Mouse (Mus musculus): ENCODE measurements at regions not wholly inside any gene's neighbourhood (a gene's known extent, or its start where the extent isn't known, plus 50 kb on each side); places are given as distances from the start of the nearest gene placed in this dataset.

DNA sequence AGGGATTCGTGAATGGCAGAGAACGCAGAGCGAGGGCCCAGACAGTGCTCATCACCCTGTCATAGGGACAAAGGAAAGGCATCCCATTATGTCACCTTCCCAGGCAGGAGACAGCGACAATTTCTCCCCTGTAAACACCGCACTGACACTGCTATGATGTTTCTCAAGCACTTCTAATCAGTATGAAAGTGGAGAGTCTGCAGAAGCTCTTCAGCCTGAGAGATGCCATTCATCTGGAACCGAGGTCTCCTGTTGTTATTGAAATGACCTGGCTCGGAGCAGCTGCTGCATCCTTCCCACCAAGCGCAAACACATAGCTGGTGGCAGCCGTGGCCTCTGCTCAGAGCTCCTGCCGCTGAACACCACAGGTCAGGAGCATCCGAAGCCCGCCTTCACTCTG lies 380.5 kb upstream of the Smim15 start:
- ATAC-seq (ENCODE audit: insufficient read depth), result no peak
- WGBS, result 30% methylated on average over 12 of the region's 12 CpGs
- no peak overlapping the region for H3K4me3 ChIP-seq (ENCODE audit: low read depth, low read length)
- H3K36me3 ChIP-seq (ENCODE audit: insufficient read depth), result no peaks in the 10 kb centered on the region
- H3K4me2 ChIP-seq, result no peak overlapping the region
- H3K9me3 ChIP-seq (ENCODE audit: low read depth, low read length), result no peaks in the 10 kb centered on the region
- no peak for DNase-seq
- H3K4me1 ChIP-seq (ENCODE audit: insufficient read depth), result no peaks in the 10 kb centered on the region
- TF ChIP-seq CTCF (IDR thresholded peaks at IDR 0.05; ENCODE audit: low read depth), result no peak
- no peak overlapping the region for H3K9ac ChIP-seq
- no peak overlapping the region for H3K27ac ChIP-seq (ENCODE audit: low read depth)
- H3K27me3 ChIP-seq (ENCODE audit: insufficient read depth, low read length), result no peaks in the 10 kb centered on the region

DNA sequence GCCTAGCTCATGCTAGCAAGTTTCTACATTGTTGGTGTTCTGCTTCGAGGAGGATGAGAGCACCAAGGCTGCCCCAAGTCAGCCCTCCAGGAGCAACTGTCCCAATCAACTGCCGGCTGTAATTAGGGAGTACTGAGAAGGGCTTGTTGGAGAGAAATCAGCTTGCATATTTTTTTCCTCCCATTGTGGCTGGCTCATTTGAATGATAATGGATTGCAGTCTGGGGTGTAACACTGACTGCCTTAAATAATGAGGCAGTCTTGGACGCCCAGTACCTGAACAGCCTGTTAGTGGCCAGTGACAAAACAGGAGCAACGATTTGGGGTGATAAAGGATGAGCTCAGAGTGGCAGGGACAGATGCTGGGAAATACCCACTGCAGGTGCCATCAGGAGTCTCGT lies 382.8 kb upstream of the Smim15 start:
- no peaks in the 10 kb centered on the region for H3K27me3 ChIP-seq (ENCODE audit: insufficient read depth, low read length)
- H3K36me3 ChIP-seq (ENCODE audit: insufficient read depth), result no peaks in the 10 kb centered on the region
- H3K4me2 ChIP-seq, result no peak overlapping the region
- DNase-seq (no peak), ATAC-seq (ENCODE audit: insufficient read depth) (no peak)
- 36% methylated on average over 5 of the region's 5 CpGs for WGBS
- H3K9ac ChIP-seq, result no peak overlapping the region
- no peak overlapping the region for H3K4me3 ChIP-seq (ENCODE audit: low read depth, low read length)
- H3K9me3 ChIP-seq (ENCODE audit: low read depth, low read length), result no peaks in the 10 kb centered on the region
- H3K27ac ChIP-seq (ENCODE audit: low read depth), result no peak overlapping the region
- no peak for TF ChIP-seq CTCF (IDR thresholded peaks at IDR 0.05; ENCODE audit: low read depth)
- no peaks in the 10 kb centered on the region for H3K4me1 ChIP-seq (ENCODE audit: insufficient read depth)

DNA sequence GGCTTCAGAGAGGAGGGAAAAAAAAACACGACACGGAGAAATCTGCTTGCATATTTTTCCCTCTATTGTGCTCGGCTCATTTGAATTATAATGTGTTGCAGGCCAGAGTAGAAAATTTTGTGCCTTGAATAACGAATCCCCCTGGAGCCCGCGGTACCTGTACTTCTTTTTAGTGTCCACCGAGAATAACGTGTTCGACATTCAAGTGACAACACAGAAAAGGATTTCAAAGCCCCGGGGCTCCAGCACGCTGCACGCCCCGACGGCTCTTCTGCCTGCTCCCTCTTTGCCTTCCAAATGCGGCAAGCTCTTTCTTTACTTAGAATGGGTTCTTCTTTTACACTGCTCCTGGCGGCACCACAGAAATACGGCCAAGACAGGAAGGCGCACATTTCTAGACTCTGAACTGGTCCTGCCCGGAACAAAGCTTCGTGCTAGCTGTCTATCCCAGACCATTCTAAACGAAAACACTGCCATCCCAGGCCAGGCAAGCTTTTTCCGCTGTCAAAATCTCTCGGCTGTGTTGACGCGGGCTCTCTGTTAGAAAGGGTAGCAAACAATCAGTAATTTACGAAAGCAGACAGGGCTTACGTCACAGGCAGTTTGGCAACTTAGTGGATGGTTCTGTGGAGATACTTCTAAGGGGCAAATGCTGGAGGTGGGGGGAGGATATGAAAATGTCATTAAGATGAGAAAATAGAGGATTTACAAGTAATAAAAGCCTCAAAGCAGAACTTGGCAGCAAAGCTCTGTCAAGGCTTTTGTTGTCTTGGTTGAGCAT lies 398.2 kb upstream of the Smim15 start:
- H3K27ac ChIP-seq (ENCODE audit: low read depth), result no peak overlapping the region
- ATAC-seq (ENCODE audit: insufficient read depth) (0 out of 2 replicates have a peak, but pooled peaks have one; percentile 45), DNase-seq (peak; percentile 68)
- no peaks in the 10 kb centered on the region for H3K9me3 ChIP-seq (ENCODE audit: low read depth, low read length)
- WGBS, result 4% methylated on average over 27 of the region's 27 CpGs
- TF ChIP-seq CTCF (IDR thresholded peaks at IDR 0.05; ENCODE audit: low read depth), result no peak; the same call in 1 of the 2 replicates
- peak overlapping the region; percentile 32 for H3K9ac ChIP-seq
- H3K4me3 ChIP-seq (ENCODE audit: low read depth, low read length), result peak overlapping the region; percentile 30
- no peaks in the 10 kb centered on the region; the same call in 1 of the 2 replicates for H3K4me1 ChIP-seq (ENCODE audit: insufficient read depth)
- peak overlapping the region; percentile 67 for H3K4me2 ChIP-seq
- peaks cover 23% of the 10 kb centered on the region for H3K27me3 ChIP-seq (ENCODE audit: insufficient read depth, low read length)
- no peaks in the 10 kb centered on the region for H3K36me3 ChIP-seq (ENCODE audit: insufficient read depth)

DNA sequence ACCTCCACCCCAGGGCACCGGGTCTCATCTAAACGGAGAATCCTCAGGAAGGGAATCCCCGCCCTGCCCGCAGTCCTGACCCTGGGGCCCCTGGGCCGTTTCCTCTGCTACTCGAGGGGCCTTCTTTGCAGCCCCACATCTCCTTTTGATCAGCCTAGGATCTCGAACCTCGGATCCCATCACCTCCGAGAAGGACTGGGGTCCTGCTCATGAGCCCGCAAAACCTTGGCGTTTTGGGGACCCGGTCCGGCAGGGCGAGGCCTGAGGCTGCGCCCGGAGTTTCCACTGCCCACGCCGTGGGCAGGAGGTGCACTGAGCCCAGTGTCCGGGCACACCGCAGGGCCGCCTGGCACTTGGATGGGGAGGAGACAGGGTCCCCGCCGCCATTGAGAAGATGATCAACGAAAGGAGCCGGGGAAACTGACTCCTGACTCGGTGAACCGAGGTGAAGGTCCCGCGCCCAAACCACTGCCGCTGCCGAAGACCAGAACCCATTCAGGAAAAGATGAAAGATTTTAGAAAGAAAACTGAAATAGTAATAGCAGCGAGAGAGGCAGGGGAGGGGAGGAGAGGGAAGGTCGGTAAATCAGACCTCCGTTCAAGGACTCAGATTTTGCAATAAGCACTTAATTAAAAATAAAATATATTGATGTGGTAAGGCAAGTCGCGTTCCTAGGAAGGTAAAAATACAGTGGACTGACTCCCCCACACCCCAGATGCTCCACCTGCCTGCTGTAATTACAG lies 399.0 kb upstream of the Smim15 start:
- TF ChIP-seq CTCF (IDR thresholded peaks at IDR 0.05; ENCODE audit: low read depth), result no peak
- 2% methylated on average over 36 of the region's 36 CpGs for WGBS

DNA sequence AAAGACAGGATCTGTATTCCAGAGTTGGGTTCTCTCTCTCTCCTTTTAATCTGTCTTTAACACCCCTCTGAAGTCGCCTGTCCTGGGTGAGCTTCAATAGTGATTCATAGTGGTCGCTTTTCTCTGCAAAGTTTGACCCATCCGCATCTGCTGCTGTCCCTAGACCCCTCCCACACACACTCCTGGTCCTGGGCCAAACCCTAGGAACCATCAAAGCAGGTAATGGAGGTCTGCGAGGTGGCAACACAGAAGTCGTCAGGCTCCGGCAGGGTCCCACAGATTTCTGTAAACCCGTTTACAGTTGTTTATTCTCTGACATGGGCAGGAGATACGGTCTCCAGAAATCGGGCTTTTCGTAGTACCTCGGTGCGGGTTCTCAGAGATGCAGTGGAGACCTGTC lies 399.5 kb upstream of the Smim15 start:
- peak overlapping the region; percentile 34; the same call in 1 of the 2 replicates for H3K9ac ChIP-seq

More for the DNA sequence above, 399.0 kb upstream of the Smim15 start:
- H3K36me3 ChIP-seq (ENCODE audit: insufficient read depth), result no peaks in the 10 kb centered on the region
- H3K4me2 ChIP-seq, result peak overlapping the region; percentile 67
- H3K4me1 ChIP-seq (ENCODE audit: insufficient read depth), result no peaks in the 10 kb centered on the region; the same call in 1 of the 2 replicates
- peaks cover 23% of the 10 kb centered on the region for H3K27me3 ChIP-seq (ENCODE audit: insufficient read depth, low read length)
- no peak overlapping the region for H3K27ac ChIP-seq (ENCODE audit: low read depth)
- peak overlapping the region; percentile 34 for H3K9ac ChIP-seq
- ATAC-seq (ENCODE audit: insufficient read depth) (no peak), DNase-seq (no peak)
- no peaks in the 10 kb centered on the region for H3K9me3 ChIP-seq (ENCODE audit: low read depth, low read length)
- peak overlapping the region; percentile 30 for H3K4me3 ChIP-seq (ENCODE audit: low read depth, low read length)

DNA sequence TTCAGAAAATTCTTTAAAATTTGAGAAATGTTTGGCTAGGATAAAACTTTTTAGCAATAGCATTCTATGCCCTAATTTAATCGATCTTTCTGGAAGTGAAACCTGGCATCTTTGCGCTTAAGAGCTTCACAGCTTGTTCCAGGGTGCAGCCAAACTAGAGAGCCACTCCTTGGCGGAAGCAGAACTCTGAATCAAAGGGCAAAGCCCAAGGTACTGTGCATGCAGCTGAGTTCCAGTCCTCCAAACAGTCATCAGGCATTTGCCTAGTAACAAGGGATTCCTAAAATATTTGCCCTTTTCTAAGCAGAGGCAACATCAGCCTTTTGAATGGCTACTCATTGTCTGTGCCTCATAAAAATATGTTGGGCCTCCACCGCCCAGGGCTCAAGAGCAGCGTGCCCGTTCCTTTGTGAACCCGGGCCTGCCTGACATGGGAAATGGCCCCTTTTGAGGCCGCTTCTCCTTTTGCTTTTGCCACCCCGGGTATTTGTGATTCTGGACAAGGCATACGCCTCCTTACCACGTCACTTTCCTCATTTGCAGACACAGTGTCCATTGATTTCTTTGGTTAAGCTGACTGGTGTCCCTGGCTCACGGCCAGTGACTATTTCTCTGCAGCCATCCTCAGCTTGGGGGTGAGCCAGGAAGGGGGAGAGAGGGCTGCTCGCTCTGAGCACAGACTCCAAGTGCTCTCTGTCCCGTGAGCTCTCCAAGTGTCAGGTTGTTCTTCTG lies 402.2 kb upstream of the Smim15 start:
- Histone ChIP-seq H3K4me2 (no peak overlapping the region), H3K27ac (ENCODE audit: low read depth) (no peak overlapping the region), H3K9ac (no peak overlapping the region), H3K27me3 (ENCODE audit: insufficient read depth, low read length) (peaks cover 21% of the 10 kb centered on the region), H3K4me1 (ENCODE audit: insufficient read depth) (no peaks in the 10 kb centered on the region; the same call in 1 of the 2 replicates), H3K9me3 (ENCODE audit: low read depth, low read length) (no peaks in the 10 kb centered on the region), H3K4me3 (ENCODE audit: low read depth, low read length) (no peak overlapping the region), H3K36me3 (ENCODE audit: insufficient read depth) (no peaks in the 10 kb centered on the region)
- WGBS, result 53% methylated on average over 14 of the region's 14 CpGs
- TF ChIP-seq CTCF (IDR thresholded peaks at IDR 0.05; ENCODE audit: low read depth), result no peak
- ATAC-seq (ENCODE audit: insufficient read depth), result peak; percentile 77
- DNase-seq, result peak; percentile 84

More for the DNA sequence above, 399.5 kb upstream of the Smim15 start:
- Histone ChIP-seq H3K27me3 (ENCODE audit: insufficient read depth, low read length) (peaks cover 23% of the 10 kb centered on the region), H3K4me1 (ENCODE audit: insufficient read depth) (no peaks in the 10 kb centered on the region; the same call in 1 of the 2 replicates), H3K36me3 (ENCODE audit: insufficient read depth) (no peaks in the 10 kb centered on the region), H3K4me2 (peak overlapping the region; percentile 67), H3K27ac (ENCODE audit: low read depth) (no peak overlapping the region), H3K4me3 (ENCODE audit: low read depth, low read length) (peak overlapping the region; percentile 30), H3K9me3 (ENCODE audit: low read depth, low read length) (no peaks in the 10 kb centered on the region)
- WGBS, result 30% methylated on average over 12 of the region's 12 CpGs
- ATAC-seq (ENCODE audit: insufficient read depth), result no peak
- no peak for TF ChIP-seq CTCF (IDR thresholded peaks at IDR 0.05; ENCODE audit: low read depth)
- no peak for DNase-seq

All from lung, embryonic 14.5 days (tissue).